Mouse (Mus musculus) heart, postnatal 10 days (tissue): Measurements from ENCODE around the gene Kcnk2. TPM values are rescaled to one million over a fixed set of nuclear protein-coding genes. Genes with fewer than 3 reads are reported as not detected.
A peak's percentile ranks its signal among the peaks of the same experiment; 100 is the strongest.

Source experiments
- DNase-seq, 2 experiments: peaks; one replicate each; pipeline ENCODE4 v3.0.0; 2021
- intact Hi-C: fragments of 180-260 bp; cut with DNase I; formaldehyde crosslinking; loops from one replicate; pipeline ENCODE4 v1.15.1; 2025
- total RNA-seq, 2 experiments: library from RNA; stranded (reverse); gene quantifications; 2 replicates each; pipeline ENCODE4 v1.2.3; 2021

Gene Kcnk2
- total RNA-seq = 1 to 10 TPM; 4.5 to 7.1 TPM

- no peak for DNase-seq
- intact Hi-C loops = no loop called here
These were observed at the start of gene Kcnk2 for GRCm38 (mm10) chr1:189402223-189402943. Gene Kcnk2, minus strand, starts transcription at chr1:189402273.

- no peak for DNase-seq
- intact Hi-C loops = loop anchor here (1.0 kb wide), 1 partner anchor 18 kb away; no protein-coding TSS in a partner anchor
These were observed 38.7 kb upstream of the Kcnk2 start for GRCm38 (mm10) chr1:189440741-189441140.

- intact Hi-C loops = no loop called here
- DNase-seq = no peak
These were observed 35.1 kb upstream of the Kcnk2 start for GRCm38 (mm10) chr1:189437126-189437525.

GRCm38 (mm10) chr1:189435452-189435851, 33.4 kb upstream of the Kcnk2 start:
- DNase-seq = no peak
- intact Hi-C loops = no loop called here

- intact Hi-C loops = no loop called here
- no peak for DNase-seq
These were observed 29.4 kb upstream of the Kcnk2 start for GRCm38 (mm10) chr1:189431479-189431878.

DNA sequence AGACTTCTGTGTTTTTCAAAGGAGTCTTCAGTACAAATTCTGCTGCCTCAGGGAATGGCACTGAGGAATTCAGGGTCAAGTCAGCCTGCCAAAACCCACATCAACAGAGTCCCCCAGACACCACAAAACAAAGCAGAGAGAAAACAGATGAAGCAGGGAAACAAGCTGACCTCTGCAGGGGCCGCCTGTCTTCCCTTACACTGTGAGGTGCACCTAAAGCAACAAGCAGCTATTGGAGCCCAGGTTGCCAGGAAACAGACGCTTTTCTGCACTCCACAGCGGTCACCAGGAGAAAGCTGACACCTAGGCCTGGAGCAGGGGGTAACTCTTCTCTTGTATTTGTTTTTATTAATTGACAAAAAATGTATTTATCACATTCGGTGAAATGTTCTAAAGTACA, 28.5 kb upstream of the Kcnk2 start:
- DNase-seq = peak in 1 of 2 experiments; percentile 5
- intact Hi-C loops = no loop called here

DNA sequence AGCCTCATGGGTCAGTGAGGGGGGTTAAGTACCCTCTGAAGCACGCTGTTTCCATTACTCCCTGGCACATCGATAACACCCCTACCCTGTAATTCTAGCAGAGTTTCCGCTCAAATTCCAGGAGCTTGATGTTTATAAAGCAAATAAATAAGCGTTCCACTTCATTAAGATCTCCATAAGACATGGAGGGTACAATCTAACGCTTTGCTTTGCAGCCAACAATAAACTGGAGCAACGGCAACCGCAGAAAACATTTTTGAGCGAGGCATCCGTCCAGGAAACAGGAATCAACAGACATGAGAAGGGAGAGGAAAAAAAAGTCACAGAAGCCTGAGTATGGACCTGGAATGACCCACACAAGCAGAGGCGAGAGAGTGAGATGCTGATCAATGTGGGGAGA, 27.5 kb upstream of the Kcnk2 start:
- DNase-seq = peak; percentile 5 to 16
- intact Hi-C loops = no loop called here

DNA sequence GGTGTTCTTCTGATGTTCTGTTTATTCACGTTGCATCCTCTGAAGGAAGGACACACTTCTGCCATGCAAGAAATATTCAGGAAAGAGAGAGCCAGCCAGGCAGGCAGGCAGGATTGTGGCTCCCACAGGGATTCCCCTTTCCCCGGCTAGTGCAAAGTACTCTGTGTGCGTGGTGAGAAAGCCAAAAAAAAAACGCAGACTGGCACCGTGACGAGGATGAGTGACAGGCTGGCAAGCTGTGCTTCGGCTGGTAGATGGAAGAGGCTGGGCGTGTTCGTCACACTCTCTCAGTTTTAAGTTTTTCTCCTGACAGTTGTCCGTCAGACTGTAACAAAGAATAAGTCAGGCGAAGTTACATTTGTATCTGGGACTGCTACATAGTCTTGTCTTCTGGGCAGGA, 24.2 kb upstream of the Kcnk2 start:
- intact Hi-C loops = no loop called here
- DNase-seq = no peak

GRCm38 (mm10) chr1:189419914-189420313, 17.8 kb upstream of the Kcnk2 start:
- no peak for DNase-seq
- intact Hi-C loops = no loop called here

- no peak for DNase-seq
- intact Hi-C loops = no loop called here
These were observed 7.8 kb upstream of the Kcnk2 start for GRCm38 (mm10) chr1:189409906-189410305.

GRCm38 (mm10) chr1:189405221-189405620, 3.1 kb upstream of the Kcnk2 start:
- peak; percentile 32 to 44 for DNase-seq

GRCm38 (mm10) chr1:189403546-189403945, 1.5 kb upstream of the Kcnk2 start:
- no peak for DNase-seq
- intact Hi-C loops = no loop called here

More at GRCm38 (mm10) chr1:189405221-189405620, 3.1 kb upstream of the Kcnk2 start:
- intact Hi-C loops = no loop called here

- DNase-seq = no peak
- intact Hi-C loops = no loop called here
These were observed 1.1 kb upstream of the Kcnk2 start for GRCm38 (mm10) chr1:189403139-189403538.

DNA sequence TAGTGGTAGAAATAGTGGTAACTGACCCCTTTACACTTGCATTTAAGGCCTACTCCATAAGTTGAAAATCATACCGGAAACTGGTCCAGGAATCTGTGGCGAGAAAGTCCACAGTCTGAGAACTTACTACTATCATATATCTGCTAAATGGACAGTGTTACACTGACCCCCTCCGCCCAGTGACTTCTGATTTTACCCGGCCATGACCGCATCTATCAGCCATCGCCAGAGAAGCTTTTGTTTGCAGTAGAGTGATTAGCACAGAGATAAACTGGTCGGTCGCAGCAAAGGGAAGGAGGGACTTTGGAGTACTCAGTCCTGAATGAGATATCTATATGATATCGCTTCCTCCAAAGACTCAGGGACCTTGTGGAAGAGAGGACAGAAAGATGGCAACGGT, 15.2 kb downstream of the Kcnk2 start:
- DNase-seq = no peak
- intact Hi-C loops = no loop called here

- DNase-seq = no peak
- intact Hi-C loops = no loop called here
These were observed 15.9 kb downstream of the Kcnk2 start for GRCm38 (mm10) chr1:189386141-189386540.

GRCm38 (mm10) chr1:189367722-189368121, 34.4 kb downstream of the Kcnk2 start:
- intact Hi-C loops = no loop called here
- DNase-seq = no peak

DNA sequence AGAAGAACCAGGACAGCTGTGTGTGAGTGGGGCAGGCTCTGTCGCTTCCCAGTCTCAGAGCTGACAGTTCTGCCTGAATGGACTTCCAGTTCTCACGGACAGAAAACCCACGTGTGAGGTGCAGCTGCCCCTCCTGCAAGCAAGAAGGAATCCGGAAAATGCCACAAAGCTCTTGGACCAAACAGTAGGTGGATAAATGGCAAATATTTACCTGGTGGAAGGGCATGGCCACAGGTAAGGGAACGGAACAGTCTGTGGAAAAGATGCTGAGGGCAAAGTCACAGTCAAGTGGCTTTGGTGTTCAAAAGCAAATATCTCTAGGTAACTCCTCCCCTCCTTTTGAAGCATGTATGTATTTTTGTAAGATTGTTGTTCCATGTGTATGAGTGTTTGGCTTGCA, 37.9 kb downstream of the Kcnk2 start:
- DNase-seq = no peak
- intact Hi-C loops = no loop called here

DNA sequence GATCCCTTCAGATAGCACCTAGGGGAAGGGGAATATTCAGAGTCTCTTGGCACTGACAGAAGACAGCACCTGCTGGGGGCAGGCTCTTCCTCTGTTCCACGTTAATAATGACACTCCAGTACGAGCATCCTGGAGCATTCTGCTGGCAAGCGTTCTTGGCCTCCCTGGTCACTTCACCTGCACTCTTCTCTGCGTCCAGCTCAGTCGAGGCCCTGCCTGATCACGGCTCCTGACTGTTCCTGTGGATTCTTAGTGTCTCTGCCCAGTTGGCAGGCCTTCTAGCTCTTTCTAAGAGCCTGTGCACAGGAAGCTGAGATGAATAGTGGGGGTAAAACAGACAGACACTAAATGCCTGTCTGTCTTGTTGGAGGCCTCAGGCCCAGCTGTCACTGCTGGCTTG, 39.5 kb downstream of the Kcnk2 start:
- intact Hi-C loops = no loop called here
- DNase-seq = no peak

DNA sequence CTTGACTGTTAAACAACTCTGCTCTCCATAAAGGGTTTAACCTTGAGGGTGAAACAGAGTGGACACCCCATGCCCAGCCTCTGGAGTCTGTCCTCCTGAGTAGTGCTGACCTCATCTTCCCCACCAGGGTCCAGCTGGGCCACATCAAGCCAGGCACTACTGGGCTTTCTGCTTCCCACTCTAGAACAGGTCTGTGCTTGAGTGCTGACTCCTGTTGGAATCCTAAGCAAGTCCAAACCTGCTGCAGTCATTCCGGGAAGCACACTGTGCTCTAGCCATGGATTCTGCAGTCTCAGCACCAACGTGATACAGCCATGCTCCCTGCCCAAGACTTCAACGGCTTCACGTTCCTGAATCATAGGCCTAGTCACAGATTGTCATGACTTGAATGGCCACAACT, 42.4 kb downstream of the Kcnk2 start:
- intact Hi-C loops = no loop called here
- no peak for DNase-seq

DNA sequence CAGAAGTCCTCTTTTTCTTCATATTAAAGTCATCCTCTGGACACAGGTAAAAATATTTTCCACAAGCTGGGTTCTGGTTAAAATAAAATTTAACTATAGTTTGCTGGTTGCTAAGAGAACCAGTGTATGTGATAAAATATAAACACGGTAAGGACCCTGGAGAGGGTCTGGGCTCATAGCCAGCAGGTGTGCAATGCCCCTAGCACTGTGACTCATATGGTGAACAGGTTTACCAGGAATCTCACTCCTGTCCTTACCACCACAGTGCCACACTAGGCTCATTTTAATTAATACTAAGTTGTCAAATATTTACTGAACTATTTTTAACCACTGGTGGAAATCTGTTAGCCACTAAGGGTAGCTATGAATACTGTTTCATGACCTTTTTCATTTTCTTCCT, 48.2 kb downstream of the Kcnk2 start:
- intact Hi-C loops = no loop called here

DNA sequence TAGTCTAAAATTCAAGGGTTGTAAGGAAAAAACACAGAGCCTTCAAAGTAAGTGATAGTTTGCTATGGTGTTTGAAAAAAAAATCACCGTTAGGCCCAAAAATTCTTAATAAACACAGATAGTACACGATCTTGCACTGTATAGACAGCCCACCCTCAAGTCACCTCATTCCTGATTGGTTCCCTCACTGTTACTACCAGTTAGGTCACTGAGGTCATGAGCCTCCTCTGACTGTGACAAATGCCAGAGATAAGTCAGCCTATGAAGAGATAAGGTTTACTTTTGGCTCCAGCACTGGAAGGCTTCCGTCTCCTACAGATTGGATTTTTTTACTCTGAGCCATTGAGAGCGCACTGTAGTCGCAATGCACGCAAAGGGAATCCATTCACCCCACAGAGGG, 50.3 kb downstream of the Kcnk2 start:
- DNase-seq = no peak
- intact Hi-C loops = no loop called here

More for the DNA sequence above, 48.2 kb downstream of the Kcnk2 start:
- no peak for DNase-seq

GRCm38 (mm10) chr1:189349205-189349604, 52.9 kb downstream of the Kcnk2 start:
- intact Hi-C loops = loop anchor here (10.0 kb wide), 1 partner anchor 324 kb away; no protein-coding TSS in a partner anchor
- DNase-seq = no peak

DNA sequence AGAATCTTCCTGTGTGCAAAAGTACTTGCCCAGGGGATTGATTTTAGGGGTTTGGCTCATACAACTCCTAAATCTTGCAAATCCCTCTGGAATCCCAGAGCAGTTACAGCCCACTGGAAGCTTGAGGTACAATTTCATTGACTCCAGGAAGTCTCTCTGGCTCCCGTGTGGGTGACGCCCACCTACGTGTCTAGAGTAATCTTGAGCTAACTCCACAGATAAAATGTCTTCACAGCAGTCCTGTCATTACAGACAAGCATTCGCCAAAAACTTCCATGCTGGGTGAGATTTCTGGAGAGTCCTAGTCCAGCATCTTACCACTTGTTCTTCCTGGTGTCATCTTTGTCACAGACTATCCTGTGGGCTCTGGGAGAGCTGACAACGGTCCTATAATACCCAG, 56.9 kb downstream of the Kcnk2 start:
- no peak for DNase-seq
- intact Hi-C loops = loop anchor here (10.0 kb wide), 1 partner anchor 320 kb away; no protein-coding TSS in a partner anchor
